Mouse (Mus musculus) cerebellum, adult 9-10 months (tissue): ENCODE results near the gene Prrt1.

Source experiments
- DNase-seq: peaks from one replicate; pipeline ENCODE4 v3.0.0; 2022

The Prrt1 gene

DNA sequence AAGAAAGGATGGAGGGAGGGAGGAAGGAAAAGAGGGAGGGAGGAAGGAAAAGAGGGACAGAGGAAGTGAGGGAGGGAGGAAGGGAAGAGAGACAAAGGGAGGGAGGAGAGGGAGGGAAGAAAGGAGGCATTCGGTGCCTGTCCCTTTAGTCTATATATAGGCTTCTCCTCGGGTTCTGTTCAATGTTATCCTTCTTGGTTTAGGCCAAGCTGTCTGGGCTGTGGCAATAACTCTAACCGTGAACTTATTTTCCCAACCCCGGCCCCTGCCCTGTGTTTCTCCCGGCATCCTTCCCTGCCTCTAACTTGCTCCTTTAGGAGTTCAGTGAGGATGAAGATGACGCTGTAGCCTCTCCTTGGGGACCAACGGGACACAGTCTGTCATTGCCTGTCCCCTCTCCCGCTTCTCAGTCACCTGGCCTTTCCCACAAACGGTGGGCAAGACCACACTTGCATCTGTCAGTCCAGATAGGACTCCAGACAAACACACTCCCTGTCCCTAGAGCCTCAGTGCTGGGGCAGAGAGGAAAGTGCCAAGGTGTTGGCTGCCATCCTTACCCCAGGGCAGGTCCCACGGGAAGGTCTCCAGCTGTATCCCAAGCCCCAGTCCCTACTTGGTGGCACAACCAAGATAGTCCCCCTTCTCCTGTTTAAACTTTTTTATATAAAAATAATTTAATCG lies 45.3 kb downstream of the Prrt1 start:
- DNase-seq = no peak

DNA sequence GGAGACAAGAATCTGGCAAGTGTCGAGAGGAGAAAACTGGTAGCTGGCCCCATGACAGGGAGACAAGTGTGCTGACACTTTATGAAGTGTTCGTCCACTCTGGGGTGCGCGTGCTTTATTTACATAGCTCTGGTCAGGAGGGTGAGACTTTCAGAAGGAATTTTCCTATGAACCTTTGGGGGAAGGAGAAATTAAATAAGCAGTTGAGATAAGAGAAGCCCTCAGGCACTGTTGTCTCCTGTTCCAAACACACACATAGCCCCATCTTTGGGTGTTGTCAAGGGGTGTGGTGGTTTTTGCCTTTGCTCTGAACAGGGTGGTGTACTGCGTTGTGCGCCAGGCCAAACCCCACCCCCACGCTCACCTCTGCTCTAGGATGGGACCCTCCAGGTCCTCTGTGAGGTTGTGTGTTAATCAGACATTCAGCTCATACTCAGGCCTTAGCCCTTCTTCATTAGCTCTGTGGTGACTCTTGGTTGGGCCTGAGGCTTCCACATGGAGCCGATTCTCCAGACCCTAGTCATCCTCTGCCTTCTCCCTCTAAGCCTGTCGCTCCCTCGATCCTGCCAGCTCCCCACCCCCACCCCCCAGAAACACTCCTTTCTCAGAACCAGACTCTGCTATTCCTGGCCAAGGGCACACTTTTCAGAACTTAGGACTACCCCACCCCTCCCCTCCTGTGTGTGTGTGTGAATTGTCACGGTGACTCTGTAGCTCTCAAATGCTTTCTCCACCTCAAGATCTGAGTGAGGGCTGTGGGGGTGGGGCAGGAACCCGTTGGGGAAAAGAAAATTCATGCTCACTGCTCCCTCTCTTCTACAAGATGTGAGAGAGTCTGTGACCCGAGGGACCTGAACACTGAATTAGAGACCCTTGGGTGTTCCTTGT lies 46.1 kb downstream of the Prrt1 start:
- DNase-seq = no peak

DNA sequence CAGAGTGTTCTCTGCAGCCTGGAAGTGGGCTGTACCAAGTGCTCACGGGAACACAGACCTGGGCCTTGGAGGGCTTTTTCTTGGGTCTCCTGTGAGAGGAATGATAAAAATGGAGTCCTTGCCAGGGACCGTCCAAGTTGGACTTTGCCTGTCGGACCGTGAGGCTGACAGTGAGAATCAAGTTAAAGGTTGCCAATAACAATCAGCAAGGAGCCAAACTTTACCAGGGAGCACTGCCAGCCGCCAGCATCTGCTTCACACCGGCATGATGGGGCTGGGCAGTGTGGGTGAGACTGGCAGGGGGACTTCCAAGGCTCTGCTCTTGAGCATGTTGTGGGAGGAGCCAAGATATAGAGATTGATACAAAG lies 46.7 kb downstream of the Prrt1 start:
- no peak for DNase-seq

DNA sequence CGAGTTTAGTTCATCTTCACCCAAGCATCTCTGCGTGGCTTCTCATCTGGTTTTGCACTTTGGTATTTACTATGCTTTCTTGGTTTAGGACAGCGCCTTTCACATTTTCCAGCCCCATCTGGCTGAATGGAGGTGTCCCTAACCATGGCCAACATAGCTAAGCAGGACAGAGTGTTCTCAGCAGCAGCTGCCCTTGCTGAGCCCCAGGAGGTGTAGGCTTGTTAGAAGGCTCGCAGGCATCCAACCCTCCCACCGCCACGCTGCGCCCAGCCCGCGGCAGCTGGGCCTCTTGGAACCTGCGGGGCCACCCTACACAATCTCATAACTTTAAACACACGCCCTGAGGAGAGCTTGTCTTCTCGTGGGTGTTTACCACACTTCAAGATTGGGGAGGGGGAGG lies 47.3 kb downstream of the Prrt1 start:
- no peak for DNase-seq

DNA sequence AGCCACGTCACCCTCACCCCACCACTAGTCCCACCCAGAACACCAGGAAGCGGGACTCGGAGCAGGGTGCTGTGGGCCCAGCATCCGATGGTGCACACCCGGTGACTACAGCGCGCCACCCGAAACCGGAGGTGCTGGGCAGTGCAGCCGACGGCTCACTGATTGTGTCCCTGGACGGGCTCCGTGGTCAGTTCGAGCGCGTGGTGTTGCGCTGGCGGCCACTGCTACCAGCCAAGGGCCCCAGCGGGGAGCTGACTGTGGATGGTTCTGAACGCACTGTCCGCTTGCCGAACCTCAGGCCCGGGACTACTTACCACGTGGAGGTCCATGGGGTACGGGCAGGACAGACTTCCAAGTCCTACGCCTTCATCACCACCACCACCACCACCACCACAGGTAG lies 50.9 kb downstream of the Prrt1 start:
- no peak for DNase-seq

DNA sequence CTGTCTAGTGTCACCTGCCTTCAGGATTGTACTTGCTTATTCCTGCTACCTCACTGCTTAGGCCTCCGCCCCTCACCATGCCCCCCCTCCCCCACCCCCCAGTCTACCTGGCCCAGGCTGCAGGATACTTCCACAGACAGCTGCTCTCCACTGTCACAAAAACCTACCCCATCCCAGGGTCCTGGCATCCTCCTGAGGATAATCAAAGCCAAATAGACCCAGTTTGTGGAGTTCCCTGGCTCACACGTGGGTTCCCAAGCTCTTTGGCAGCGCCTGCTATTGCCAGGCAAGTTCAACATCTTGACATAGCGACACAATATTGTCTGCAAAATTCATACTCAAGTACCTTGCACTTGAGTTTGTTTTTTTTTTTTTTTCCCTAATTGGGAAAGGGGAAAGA lies 51.3 kb downstream of the Prrt1 start:
- DNase-seq = no peak

DNA sequence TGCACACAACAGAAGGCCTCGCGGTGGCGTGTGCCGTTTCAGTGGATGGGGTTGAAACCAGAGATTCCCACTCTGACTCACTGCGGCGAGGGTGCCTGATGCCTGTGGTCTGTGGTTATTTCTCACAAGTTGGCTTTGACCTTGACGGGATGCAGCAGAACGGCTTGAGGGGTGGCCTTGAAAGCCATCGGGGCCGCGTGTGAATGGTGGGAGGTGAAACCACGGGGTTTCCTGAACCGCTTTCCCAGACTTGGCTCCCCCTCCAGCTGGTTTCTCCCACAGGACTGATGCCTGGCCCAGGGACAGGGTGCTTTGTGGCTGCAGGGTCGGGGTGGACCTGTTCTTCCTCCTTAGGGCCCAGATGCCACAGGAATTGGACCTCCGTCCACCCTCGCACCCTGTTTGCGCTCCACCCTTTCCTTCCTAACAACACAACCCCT lies 51.8 kb downstream of the Prrt1 start:
- no peak for DNase-seq

DNA sequence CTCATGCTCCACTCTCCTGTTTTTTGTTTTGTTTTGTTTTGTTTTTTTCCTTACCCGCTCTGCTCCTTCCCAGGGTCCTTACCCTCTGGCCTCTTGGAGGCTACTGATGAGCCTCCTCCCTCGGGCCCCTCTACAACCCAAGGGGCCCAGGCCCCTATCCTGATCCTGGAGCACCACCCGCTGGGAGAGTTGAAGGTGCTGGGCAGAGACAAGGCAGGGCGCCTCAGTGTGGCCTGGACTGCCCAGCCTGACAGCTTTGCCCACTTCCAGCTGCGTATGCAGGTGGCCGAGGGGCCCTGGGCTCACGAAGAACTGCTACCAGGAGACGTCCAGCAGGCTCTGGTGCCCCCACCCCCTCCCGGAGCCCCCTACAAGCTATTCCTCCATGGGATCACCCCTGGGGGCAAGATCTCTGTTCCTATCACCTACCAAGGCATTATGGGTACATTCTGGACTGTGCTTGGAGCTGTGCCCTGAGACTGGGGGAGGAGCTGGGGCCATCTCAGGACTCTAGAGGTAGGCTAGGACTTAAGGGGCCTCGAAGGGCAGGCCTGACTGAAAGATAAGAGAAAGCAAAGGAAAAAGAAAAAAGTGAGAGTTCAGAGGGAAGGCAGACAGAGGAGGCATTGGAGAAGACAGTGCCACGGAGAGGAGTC lies 52.7 kb downstream of the Prrt1 start:
- DNase-seq = no peak
